ENCODE assay signal across 22 mouse cellular contexts in the genomic region with DNA sequence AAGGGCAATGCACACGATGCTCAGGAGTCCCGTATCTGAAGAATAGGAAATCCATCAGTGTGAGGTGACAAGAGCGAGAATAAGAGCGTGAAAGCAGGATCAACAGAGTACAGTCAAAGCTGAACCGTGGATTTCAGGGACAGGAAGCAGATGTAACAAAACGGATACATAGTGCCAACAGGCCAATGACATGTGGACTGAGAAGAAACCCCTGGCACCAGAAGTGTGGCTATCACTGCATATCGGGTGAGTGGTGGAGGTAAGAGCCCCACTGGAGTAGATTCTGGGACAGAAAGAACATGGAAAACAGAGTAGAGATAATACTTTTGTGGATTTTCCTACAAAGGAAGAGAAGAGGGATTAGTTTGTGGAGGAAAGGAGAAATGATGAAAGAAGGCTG.
DNase-seq lines count a peak whose midpoint lies in the region; ATAC-seq and TF ChIP-seq lines count a peak whose summit lies in the region.
"Had no signal": no experiment of that assay in that cellular context is flagged by ENCODE, and none has a peak within 500 bp of the region (broad histone marks: within the 10 kb centered on the region; RNA-seq: fewer than 3 reads in every experiment).

No protein-coding gene starts in this region.

- TF ChIP-seq CTCF in G1E (IDR thresholded peaks at IDR 0.05; ENCODE audit: low read depth, low read length): no peak

- H3K4me1 ChIP-seq in G1E (ENCODE audit: insufficient read depth, low read depth, low read length): peaks cover 40% of the 10 kb centered on the region
- H3K4me1 ChIP-seq: embryonic facial prominence, embryonic 10.5 days; embryonic facial prominence, embryonic 12.5 days; forebrain, embryonic 10.5 days; forebrain, embryonic 12.5 days had no signal

- H3K36me3 ChIP-seq in G1E (replicated peaks): peaks cover 14% of the 10 kb centered on the region
- H3K36me3 ChIP-seq: embryonic facial prominence, embryonic 10.5 days; embryonic facial prominence, embryonic 12.5 days had no signal

- no peaks in the 10 kb centered on the region for H3K27me3 ChIP-seq in G1E (ENCODE audit: insufficient read depth, low read length)
- H3K27me3 ChIP-seq: embryonic facial prominence, embryonic 12.5 days; forebrain, embryonic 12.5 days; Patski had no signal

- DNase-seq in A20 (ENCODE audit: low read depth, low spot score) (peak; percentile 39), G1E (ENCODE audit: low spot score) (no peak), MEL-GATA-1-ER (ENCODE audit: extremely low read depth, low read depth) (peak; percentile 30)
- DNase-seq in lung, postnatal 25 days (ENCODE audit: low spot score): no peak
- DNase-seq in B cell, adult 2 months: no peak
- DNase-seq: adrenal gland, adult 8-10 months; adrenal gland, postnatal 14 days; adrenal gland, postnatal 36 days; cerebellum, adult 11-12 months; cerebellum, adult 2 months; cerebellum, adult 9-10 months; cerebellum, postnatal 10 days; cerebellum, postnatal 25 days had no signal

- H3K4me3 ChIP-seq in G1E (ENCODE audit: low read depth, low read length): peak overlapping the region; percentile 55; the same call in 1 of the 2 replicates
- H3K4me3 ChIP-seq: embryonic facial prominence, embryonic 10.5 days; embryonic facial prominence, embryonic 12.5 days; forebrain, embryonic 10.5 days; forebrain, embryonic 12.5 days had no signal

- ATAC-seq in G1E (ENCODE audit: extremely low read depth, insufficient number of reproducible peaks, low FRiP score, poor library complexity, severe bottlenecking): peak; percentile 67
- ATAC-seq: activated CD4-positive, CD25-positive, alpha-beta regulatory T cell, adult 4 months; CD4-positive, CD25-positive, alpha-beta regulatory T cell, adult 4 months; forebrain, embryonic 14.5 days; forebrain, embryonic 16.5 days; Patski had no signal

- H3K9me3 ChIP-seq in G1E (replicated peaks): no peaks in the 10 kb centered on the region
- H3K9me3 ChIP-seq: embryonic facial prominence, embryonic 10.5 days; embryonic facial prominence, embryonic 12.5 days; forebrain, embryonic 10.5 days; forebrain, embryonic 12.5 days had no signal

Comparison
In these comparisons a context has a peak if more than half of its experiments do, and no peak if none do; other contexts are left out.
1. DNase-seq: peak in A20 (single experiment) and MEL-GATA-1-ER (single experiment); none in G1E (single experiment), lung, postnatal 25 days (single experiment) and B cell, adult 2 months (0 of 2).